Mouse (Mus musculus) spleen, adult 2 months (tissue): ENCODE data around the gene Fezf2.

Experiments used
- CTCF ChIP-seq: fragments of 200-500 bp; IDR thresholded peaks from 2 replicates; pipeline ENCODE4 v1.5.1; 2011; ENCODE audit warnings: mild to moderate bottlenecking, inconsistent platforms; ENCODE audit not compliant: insufficient read depth, insufficient read length, insufficient replicate concordance; ENCODE audit errors: extremely low read depth
- POLR2A ChIP-seq: fragments of 200-500 bp; IDR thresholded peaks from 2 replicates; pipeline ENCODE4 v1.6.1; 2011; ENCODE audit warnings: low read depth, low read length, inconsistent platforms

- no peak for TF ChIP-seq CTCF
- no peak for TF ChIP-seq POLR2A
These were observed 956 bp downstream of the Fezf2 start for GRCm38 (mm10) chr14:12346865-12347600.
